Mouse (Mus musculus): Measurements from ENCODE around the gene Mmp20. TPM values are rescaled to one million over a fixed set of nuclear protein-coding genes. Genes with fewer than 3 reads are reported as not detected.

The Mmp20 gene
- total RNA-seq, 2 experiments from 2014 or later = not detected

GRCm38 (mm10) chr9:7686024-7686423 lies 58.0 kb downstream of the Mmp20 start:
- intact Hi-C loops (cut with DNase I) = no loop called here
- DNase-seq = no peak

- no peak for DNase-seq
- intact Hi-C loops (cut with DNase I) = no loop called here
These were observed 61.8 kb downstream of the Mmp20 start for GRCm38 (mm10) chr9:7689799-7690198.

DNA sequence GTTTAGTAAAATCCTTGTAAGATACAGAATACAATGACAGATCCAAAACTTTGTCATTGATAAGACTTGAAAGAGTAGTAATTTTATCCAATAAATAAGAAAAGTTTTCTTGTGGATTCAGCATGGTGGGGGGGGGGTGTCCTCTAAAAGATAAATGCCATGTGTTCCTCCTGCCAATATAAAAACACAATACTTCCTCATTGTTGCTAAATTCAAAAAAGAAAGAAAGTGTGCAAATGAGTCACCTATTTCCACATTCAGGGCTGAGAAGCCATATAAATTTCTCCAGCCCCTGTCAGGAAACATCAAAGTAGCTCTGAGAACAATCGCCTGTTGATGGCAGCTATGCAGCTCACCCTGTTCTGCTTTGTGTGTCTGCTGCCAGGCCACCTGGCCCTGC lies 63.8 kb downstream of the Mmp20 start, which contains the start of gene Mmp7:
TSS of gene Mmp7 (plus strand) at position 301 of the 400 bp plus-strand sequence.
- intact Hi-C loops (cut with DNase I) = no loop called here
- DNase-seq = no peak

DNA sequence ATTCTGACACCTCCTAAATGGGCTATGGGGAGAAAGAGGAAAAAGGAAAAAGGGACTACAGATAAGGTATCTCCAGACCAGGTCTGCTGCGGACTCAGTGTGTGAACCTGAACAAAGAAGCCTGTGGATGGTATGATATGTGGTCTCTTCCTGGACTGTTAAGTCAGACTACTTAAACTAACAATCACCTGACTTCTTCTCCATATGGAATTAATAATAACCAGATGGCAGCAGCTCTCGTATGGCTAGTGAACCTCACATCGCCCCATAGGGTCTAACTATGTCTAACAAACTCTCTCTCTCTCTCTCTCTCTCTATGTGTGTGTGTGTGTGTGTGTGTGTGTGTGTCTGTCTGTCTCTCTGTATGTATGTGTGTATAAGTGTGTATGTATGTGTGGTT lies 65.9 kb downstream of the Mmp20 start:
- intact Hi-C loops (cut with DNase I) = no loop called here

DNA sequence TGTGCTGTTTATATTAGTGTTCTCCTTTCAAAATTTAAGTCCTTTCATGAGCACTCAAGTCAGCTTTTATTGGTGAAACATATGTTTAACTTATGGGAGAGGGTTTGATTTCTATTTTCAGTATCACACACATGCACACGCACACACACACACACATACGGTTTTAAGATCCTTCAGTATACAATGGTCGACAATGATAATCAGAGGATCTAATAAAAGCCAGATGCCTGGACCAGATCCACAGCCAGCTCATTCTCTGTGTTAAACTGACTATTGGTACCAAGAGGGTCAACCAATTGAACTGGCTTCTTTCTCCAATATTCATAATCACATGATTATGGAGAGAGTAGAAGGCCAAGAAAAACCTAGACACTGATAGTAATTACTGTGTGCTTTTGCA lies 67.6 kb downstream of the Mmp20 start:
- no peak for DNase-seq
- intact Hi-C loops (cut with DNase I) = no loop called here

More for the DNA sequence above, 65.9 kb downstream of the Mmp20 start:
- no peak for DNase-seq

- intact Hi-C loops (cut with DNase I) = no loop called here
These were observed 80.7 kb downstream of the Mmp20 start for GRCm38 (mm10) chr9:7708698-7709097.

GRCm38 (mm10) chr9:7711196-7711595 lies 83.2 kb downstream of the Mmp20 start:
- DNase-seq = no peak
- intact Hi-C loops (cut with DNase I) = loop anchor here (5.0 to 10.0 kb wide), 3 partner anchors 114 to 496 kb away; no protein-coding TSS in a partner anchor

More at GRCm38 (mm10) chr9:7708698-7709097, 80.7 kb downstream of the Mmp20 start:
- no peak for DNase-seq

- DNase-seq = peak; percentile 35 to 71
- intact Hi-C loops (cut with DNase I) = loop anchor here (1.0 to 10.0 kb wide), 5 partner anchors 111 to 493 kb away; no protein-coding TSS in a partner anchor
These were observed 86.3 kb downstream of the Mmp20 start for GRCm38 (mm10) chr9:7714062-7714907.

GRCm38 (mm10) chr9:7714908-7715175 lies 86.8 kb downstream of the Mmp20 start:
- intact Hi-C loops (cut with DNase I) = loop anchor here (1.0 to 10.0 kb wide), 6 partner anchors 47 to 492 kb away; partner anchors contain the start of gene Tmem123
- no peak for DNase-seq

- intact Hi-C loops (cut with DNase I) = no loop called here
- no peak for DNase-seq
These were observed 93.5 kb downstream of the Mmp20 start for GRCm38 (mm10) chr9:7721543-7721942.

Other genes starting within 250 kb of the Mmp20 start
- gene Mmp1b, start 240.2 kb upstream of the Mmp20 start, total RNA-seq (2021) = not detected
- not detected for gene Mmp3, start 182.4 kb upstream of the Mmp20 start, total RNA-seq (2021)
- gene Mmp10, start 125.9 kb upstream of the Mmp20 start, total RNA-seq (2021) = not detected
- gene Mmp8, start 69.8 kb upstream of the Mmp20 start, total RNA-seq (2021) = under 1 TPM in 1 of 2 experiments, not detected in 1; 0.10 TPM
- gene Mmp27, start 56.8 kb upstream of the Mmp20 start, total RNA-seq (2021) = not detected
- gene Mmp7, start 63.9 kb downstream of the Mmp20 start, total RNA-seq (2021) = not detected
- 10 to 100 TPM; 57.0 to 61.2 TPM for gene Tmem123, start 135.8 kb downstream of the Mmp20 start, total RNA-seq (2021)
- gene Birc2, start 208.8 kb downstream of the Mmp20 start, total RNA-seq (2021) = 10 to 100 TPM; 24.6 to 26.6 TPM
- gene Birc3, start 245.0 kb downstream of the Mmp20 start, total RNA-seq (2021) = 10 to 100 TPM in 1 of 2 experiments, 1 to 10 TPM in 1; 8.5 to 12.0 TPM